Mouse (Mus musculus): ENCODE results near the gene Xirp1.

DNA sequence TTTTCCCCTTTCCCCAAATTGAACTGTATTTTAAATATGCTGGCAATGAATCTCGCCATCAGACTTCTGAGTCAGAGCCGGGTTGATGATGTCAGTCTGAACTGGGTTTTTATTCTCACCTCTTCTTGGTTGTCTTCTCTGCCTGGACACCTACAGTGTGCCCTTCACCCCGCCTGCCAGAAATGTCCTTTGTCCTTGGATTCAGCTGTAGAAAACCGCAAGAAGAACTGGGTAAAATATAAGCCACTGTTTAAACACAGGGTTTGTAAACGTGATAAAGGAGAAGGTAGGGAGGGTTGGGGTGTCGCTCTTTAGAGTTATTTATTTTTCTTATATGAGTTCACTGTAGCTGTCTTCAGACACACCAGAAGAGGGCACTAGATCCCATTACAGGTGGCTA is 9.3 kb upstream of the Xirp1 start:
- peak; percentile 48 for TF ChIP-seq CTCF (IDR thresholded peaks at IDR 0.05; ENCODE audit: low read depth)
- TF ChIP-seq EP300 (optimal IDR thresholded peaks at IDR 0.05), result no peak
